Mouse (Mus musculus) spleen, adult 2 months (tissue): ENCODE results near the gene Enkur.

Experiments used
- CTCF ChIP-seq: fragments of 200-500 bp; IDR thresholded peaks from 2 replicates; pipeline ENCODE4 v1.5.1; 2011; ENCODE audit warnings: mild to moderate bottlenecking, inconsistent platforms; ENCODE audit not compliant: insufficient read depth, insufficient read length, insufficient replicate concordance; ENCODE audit errors: extremely low read depth
- POLR2A ChIP-seq: fragments of 200-500 bp; IDR thresholded peaks from 2 replicates; pipeline ENCODE4 v1.6.1; 2011; ENCODE audit warnings: low read depth, low read length, inconsistent platforms

GRCm38 (mm10) chr2:21142204-21142580 is 63.0 kb downstream of the Enkur start:
- TF ChIP-seq POLR2A (no peak), CTCF (no peak)
